Mouse (Mus musculus): ENCODE data around the gene Slc1a2.

DNA sequence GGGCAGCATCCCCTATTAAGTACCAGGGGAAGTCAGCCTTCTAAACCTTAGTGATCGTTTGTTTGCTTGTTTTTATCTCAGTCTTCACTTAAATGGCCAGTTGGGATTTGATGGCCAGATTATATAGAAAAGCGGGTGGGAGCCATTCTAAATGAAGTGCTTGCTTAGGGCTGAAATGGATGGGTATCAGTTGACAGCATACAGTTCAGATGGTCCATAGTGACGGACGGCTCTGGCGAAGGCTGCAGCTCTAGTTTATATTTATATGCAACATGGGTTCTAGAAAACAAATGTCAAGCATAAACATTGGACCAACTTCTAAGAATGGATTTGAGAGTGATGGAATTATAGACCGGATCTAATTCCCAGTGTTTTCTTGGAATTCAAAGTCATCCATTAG, 9.5 kb downstream of the Slc1a2 start:
- TF ChIP-seq POLR2A (IDR thresholded peaks at IDR 0.05; ENCODE audit: low read depth, low read length) (no peak), CTCF (IDR thresholded peaks at IDR 0.05; ENCODE audit: extremely low read depth, insufficient read depth, insufficient read length, insufficient replicate concordance) (no peak)
